Mouse (Mus musculus): ENCODE data around the gene Lima1.

The Lima1 gene

GRCm38 (mm10) chr15:99866450-99867221 lies 8.6 kb downstream of the Lima1 start:
- DNase-seq = peak; percentile 75

DNA sequence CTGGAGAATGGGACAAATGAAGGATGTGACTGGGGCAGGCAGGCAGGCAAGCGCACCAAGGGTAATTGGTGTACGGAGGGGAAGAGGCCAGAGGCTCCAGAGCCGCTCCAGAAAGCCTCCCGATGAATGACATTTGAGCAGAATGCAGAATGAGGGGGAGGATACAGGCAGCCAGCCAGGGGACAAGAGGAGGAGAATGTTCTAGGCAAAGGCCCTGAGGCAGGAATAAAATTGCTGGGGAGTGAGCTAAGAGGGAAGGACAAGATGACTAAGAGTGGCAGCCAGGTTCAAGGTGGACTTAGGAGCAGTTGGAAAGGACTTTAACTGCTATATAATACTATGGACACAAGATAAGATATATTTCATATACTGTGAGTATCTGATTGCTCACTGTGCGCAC lies 9.3 kb downstream of the Lima1 start:
- peak; percentile 69 for DNase-seq

GRCm38 (mm10) chr15:99865494-99865941 lies 9.7 kb downstream of the Lima1 start:
- DNase-seq = no peak

DNA sequence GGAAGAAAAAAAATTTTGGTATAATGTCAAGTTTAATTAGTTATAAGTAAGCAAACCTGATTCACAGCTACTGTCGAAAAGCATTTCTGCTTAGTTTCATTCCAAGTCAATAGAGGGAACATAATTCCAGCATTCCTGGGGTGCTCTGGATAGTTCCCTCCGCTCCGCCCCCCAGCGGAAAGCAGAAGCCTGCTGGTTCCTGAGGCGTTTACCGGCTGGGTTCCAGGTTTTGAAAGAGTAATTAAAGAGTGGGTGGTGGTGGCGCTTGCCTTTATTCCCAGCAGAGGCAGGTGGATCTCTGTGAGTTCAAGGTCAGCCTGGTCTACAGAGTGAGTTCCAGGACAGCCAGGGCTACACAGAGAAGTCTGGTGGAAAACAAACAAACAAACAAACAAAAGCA lies 10.2 kb downstream of the Lima1 start:
- no peak for DNase-seq

GRCm38 (mm10) chr15:99863786-99864185 lies 11.5 kb downstream of the Lima1 start:
- DNase-seq = no peak

GRCm38 (mm10) chr15:99863358-99863757 lies 11.9 kb downstream of the Lima1 start:
- DNase-seq = no peak

- DNase-seq = peak; percentile 40
These were observed 12.8 kb downstream of the Lima1 start for GRCm38 (mm10) chr15:99862473-99862872.

GRCm38 (mm10) chr15:99861955-99862354 lies 13.3 kb downstream of the Lima1 start:
- no peak for DNase-seq

- DNase-seq = no peak
These were observed 13.7 kb downstream of the Lima1 start for GRCm38 (mm10) chr15:99861536-99861935.

DNA sequence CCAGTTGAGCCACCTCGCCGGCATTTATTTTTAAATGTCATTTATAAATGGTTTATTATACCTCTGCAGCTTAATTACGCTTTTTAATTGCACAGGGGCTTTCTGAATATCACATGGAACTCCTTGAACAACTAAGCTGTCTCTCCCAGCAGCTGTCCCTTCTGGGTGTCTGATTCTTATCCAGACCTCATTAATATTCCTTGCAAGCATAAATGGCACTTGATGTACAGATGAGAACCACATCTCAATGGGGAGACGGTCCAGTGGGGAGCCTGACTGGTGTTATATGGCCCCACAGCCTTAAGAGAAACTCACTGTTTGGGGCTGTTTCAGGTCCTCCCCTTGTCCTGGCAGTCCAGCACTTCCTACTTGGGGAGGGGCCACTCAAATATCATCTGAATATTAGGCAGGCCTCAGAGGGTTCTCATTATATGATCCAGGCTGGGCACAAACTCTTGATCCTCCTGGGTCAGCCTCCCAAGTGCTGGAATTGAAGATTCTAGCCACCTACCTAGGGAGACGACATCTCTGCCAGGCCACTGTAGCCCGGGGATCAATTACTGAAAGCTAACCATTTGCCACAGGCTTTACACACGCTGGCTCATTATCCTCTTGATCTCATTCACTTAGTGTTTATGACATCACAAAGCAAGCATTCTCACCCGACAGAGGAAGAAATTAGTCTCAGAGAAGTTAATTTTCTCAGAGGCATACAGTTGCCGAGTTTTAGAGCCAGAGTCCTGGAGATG lies 15.4 kb downstream of the Lima1 start:
- no peak for DNase-seq

- DNase-seq = no peak
These were observed 17.8 kb downstream of the Lima1 start for GRCm38 (mm10) chr15:99857479-99857878.

- DNase-seq = no peak
These were observed 20.1 kb downstream of the Lima1 start for GRCm38 (mm10) chr15:99855119-99855518.

GRCm38 (mm10) chr15:99852606-99853237 lies 22.5 kb downstream of the Lima1 start:
- DNase-seq = no peak

GRCm38 (mm10) chr15:99850265-99850664 lies 25.0 kb downstream of the Lima1 start:
- no peak for DNase-seq

DNA sequence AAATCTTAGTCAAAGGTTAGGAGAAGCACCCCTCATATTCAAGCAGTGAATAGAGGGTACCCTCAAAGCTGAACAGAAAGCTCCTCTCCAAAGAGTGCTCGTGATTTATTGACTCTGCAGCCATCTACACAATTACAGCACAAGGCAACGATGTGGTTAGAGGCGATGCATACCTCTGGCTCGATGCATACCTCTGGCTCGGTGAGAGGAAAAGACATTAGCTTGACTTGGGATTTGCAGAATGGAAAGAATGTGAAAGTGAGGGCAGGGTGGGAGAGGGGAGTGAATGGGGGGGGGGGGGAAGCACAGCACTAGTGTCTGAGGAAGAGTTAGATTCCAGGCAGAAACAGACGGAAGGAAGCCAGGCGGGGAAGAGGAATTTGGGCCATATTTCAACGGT lies 27.3 kb downstream of the Lima1 start:
- no peak for DNase-seq

- DNase-seq = peak; percentile 55
These were observed 27.9 kb downstream of the Lima1 start for GRCm38 (mm10) chr15:99847207-99847881.

- no peak for DNase-seq
These were observed 28.6 kb downstream of the Lima1 start for GRCm38 (mm10) chr15:99846633-99847032.

GRCm38 (mm10) chr15:99843856-99844255 lies 31.4 kb downstream of the Lima1 start:
- no peak for DNase-seq

GRCm38 (mm10) chr15:99839910-99840309 lies 35.3 kb downstream of the Lima1 start:
- DNase-seq = peak; percentile 83

DNA sequence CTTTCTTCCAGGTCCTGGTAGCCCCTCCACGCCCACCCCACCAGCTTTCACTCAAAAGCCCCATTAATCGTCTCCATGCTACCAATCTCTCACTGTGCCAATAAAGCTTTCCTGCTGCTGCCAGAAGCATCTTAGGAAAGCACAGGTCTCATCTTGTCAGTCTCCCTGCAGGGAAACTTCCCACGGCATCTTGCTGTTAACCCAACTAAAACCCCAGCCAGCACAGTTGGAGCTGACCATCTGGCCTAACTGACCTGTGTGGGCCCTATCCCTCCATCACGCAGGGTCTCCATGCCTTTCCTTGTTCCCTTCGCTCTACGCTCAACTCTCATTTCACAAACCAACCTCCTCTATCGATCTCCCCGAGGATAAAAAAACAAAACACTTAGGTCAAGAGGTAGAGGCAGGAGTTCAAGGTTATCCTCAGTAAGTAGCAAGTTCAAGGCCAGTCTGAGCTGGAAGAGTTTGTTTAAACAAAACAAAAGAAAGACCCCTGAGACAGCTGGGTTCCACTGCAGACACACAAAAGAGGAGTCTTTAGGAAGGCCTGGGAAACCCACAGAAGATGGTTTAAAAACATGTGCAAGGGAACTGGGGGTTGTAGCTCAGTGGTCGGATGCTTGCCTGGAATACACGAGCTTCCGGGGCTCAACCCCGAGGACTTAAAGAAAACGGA lies 36.0 kb downstream of the Lima1 start:
- DNase-seq = no peak

- no peak for DNase-seq
These were observed 37.7 kb downstream of the Lima1 start for GRCm38 (mm10) chr15:99837561-99837960.

GRCm38 (mm10) chr15:99835191-99835590 lies 40.1 kb downstream of the Lima1 start:
- DNase-seq = peak; percentile 78
